Mouse (Mus musculus) spleen, adult 2 months (tissue): ENCODE measurements around the gene Hdac5. TPM values are rescaled to one million over a fixed set of nuclear protein-coding genes. Genes with fewer than 3 reads are reported as not detected.
A peak's percentile ranks its signal among the peaks of the same experiment; 100 is the strongest.

Experiments used
- DNase-seq, 2 experiments: peaks; one replicate each; pipeline versions ENCODE4 v3.0.0 to v3.0.0-alpha.2; 2012 to 2021; ENCODE audit warnings: low spot score in 2 of 2, low read depth in 1 of 2
- H3K27ac ChIP-seq: fragments of 200-500 bp; 2 replicates; pipeline ENCODE4 v1.5.1; 2012; ENCODE audit warnings: low read length, inconsistent platforms; ENCODE audit not compliant: insufficient read depth
- H3K27me3 ChIP-seq: fragments of 200-500 bp; 2 replicates; pipeline ENCODE4 v1.6.1; 2012; ENCODE audit warnings: mild to moderate bottlenecking, moderate library complexity, low read length, inconsistent platforms; ENCODE audit not compliant: control insufficient read depth, insufficient read depth
- H3K36me3 ChIP-seq: fragments of 200-500 bp; 2 replicates; pipeline ENCODE4 v1.6.1; 2012; ENCODE audit warnings: mild to moderate bottlenecking, low read length, inconsistent platforms; ENCODE audit not compliant: control insufficient read depth, insufficient read depth
- H3K4me1 ChIP-seq: fragments of 200-500 bp; 2 replicates; pipeline ENCODE4 v1.6.1; 2011; ENCODE audit warnings: inconsistent platforms; ENCODE audit not compliant: control insufficient read depth, insufficient read depth, insufficient read length
- H3K4me3 ChIP-seq: fragments of 200-500 bp; 2 replicates; pipeline ENCODE4 v1.5.1; 2011; ENCODE audit warnings: mild to moderate bottlenecking, inconsistent platforms; ENCODE audit not compliant: insufficient read depth, insufficient read length; ENCODE audit errors: extremely low read depth
- CTCF ChIP-seq: fragments of 200-500 bp; IDR thresholded peaks from 2 replicates; pipeline ENCODE4 v1.5.1; 2011; ENCODE audit warnings: mild to moderate bottlenecking, inconsistent platforms; ENCODE audit not compliant: insufficient read depth, insufficient read length, insufficient replicate concordance; ENCODE audit errors: extremely low read depth
- POLR2A ChIP-seq: fragments of 200-500 bp; IDR thresholded peaks from 2 replicates; pipeline ENCODE4 v1.6.1; 2011; ENCODE audit warnings: low read depth, low read length, inconsistent platforms
- WGBS: fragments of 180-500 bp; shearing (Covaris S2); methylation state at CpG from one replicate; pipeline ENCODE4 v1.1.7; 2018; 5-methylcytosine and 5-hydroxymethylcytosine counted together
- polyA plus RNA-seq: library from polyadenylated mRNA; depleted of rRNA; stranded (reverse); fragments of >200 nt; gene quantifications from 2 replicates; pipeline ENCODE4 v1.2.3, GENCODE M21; 2012

Hdac5 gene
- polyA plus RNA-seq, 1 experiment = 71.9 TPM

- Histone ChIP-seq H3K4me1 (peaks cover 35% of the 10 kb centered on the region), H3K4me3 (no peak overlapping the region), H3K27ac (peak overlapping the region; percentile 13; the same call in 1 of the 2 replicates)
These were observed 13.1 kb downstream of the Hdac5 start for GRCm38 (mm10) chr11:102216886-102217240.

GRCm38 (mm10) chr11:102216056-102216885 lies 13.7 kb downstream of the Hdac5 start:
- peaks cover 33% of the 10 kb centered on the region for H3K4me1 ChIP-seq
- no peaks in the 10 kb centered on the region for H3K27me3 ChIP-seq
- H3K4me3 ChIP-seq = no peak overlapping the region
- WGBS = 70% methylated on average over 12 of the region's 12 CpGs
- no peaks in the 10 kb centered on the region for H3K36me3 ChIP-seq
- no peak overlapping the region for H3K27ac ChIP-seq
- no peak for TF ChIP-seq CTCF
- TF ChIP-seq POLR2A = no peak
- no peak for DNase-seq

More at GRCm38 (mm10) chr11:102216886-102217240, 13.1 kb downstream of the Hdac5 start:
- Histone ChIP-seq H3K36me3 (no peaks in the 10 kb centered on the region), H3K27me3 (no peaks in the 10 kb centered on the region)
- no peak for TF ChIP-seq POLR2A
- TF ChIP-seq CTCF = no peak
- WGBS = 69% methylated on average over 5 of the region's 5 CpGs
- no peak for DNase-seq

DNA sequence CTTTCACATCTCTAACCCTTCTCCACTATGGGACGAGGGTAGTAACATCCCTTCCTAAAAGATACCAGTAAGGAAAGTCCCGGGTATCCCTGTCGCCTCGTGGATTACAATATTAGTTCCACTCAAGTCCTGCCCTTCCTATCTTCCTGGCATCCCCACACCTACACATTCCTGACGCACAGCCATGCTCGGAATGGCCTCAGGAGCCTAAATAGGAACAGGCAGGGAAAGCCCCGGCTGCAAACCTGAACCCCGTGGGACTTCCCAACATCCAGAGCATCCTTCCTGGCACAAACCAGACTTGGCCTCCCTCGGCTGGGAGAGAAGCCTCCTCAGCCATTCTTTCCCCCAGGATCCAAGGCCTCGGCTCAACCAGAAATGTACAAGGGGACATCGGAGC lies 14.5 kb downstream of the Hdac5 start:
- Histone ChIP-seq H3K27ac (no peak overlapping the region), H3K36me3 (no peaks in the 10 kb centered on the region), H3K4me3 (no peak overlapping the region), H3K27me3 (no peaks in the 10 kb centered on the region), H3K4me1 (peaks cover 33% of the 10 kb centered on the region)
- WGBS = 87% methylated on average over 11 of the region's 11 CpGs
- no peak for TF ChIP-seq POLR2A
- TF ChIP-seq CTCF = no peak
- DNase-seq = no peak

- 57% methylated on average over 10 of the region's 10 CpGs for WGBS
- Histone ChIP-seq H3K4me3 (no peak overlapping the region), H3K36me3 (no peaks in the 10 kb centered on the region), H3K27me3 (no peaks in the 10 kb centered on the region), H3K27ac (no peak overlapping the region), H3K4me1 (peaks cover 33% of the 10 kb centered on the region)
- DNase-seq = no peak
- TF ChIP-seq POLR2A (no peak), CTCF (no peak)
These were observed 15.4 kb downstream of the Hdac5 start for GRCm38 (mm10) chr11:102214430-102215156.

DNA sequence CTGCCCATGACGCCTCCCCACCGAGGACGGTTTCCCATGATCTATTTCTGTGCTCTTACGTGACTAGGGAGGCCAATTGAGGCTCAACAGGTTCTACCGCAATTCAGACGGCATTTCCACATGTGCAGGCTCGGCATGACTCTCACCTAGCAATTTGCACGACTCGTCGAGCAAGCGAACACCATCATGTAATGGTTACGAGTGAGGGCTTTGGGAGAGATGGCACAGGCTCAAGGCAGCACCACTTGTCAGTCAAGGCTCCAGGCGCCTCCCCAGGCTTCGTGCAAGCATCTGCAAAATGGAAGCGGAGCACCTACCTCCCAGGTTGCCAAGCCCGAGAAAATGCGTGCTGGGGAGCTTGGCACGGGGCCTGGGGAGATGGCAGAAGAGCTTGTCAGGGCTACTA lies 18.0 kb downstream of the Hdac5 start:
- Histone ChIP-seq H3K36me3 (peaks cover under 1% of the 10 kb centered on the region; the same call in 1 of the 2 replicates), H3K27ac (no peak overlapping the region), H3K4me3 (no peak overlapping the region), H3K4me1 (peaks cover 27% of the 10 kb centered on the region; the same call in 1 of the 2 replicates), H3K27me3 (no peaks in the 10 kb centered on the region)
- WGBS = 87% methylated on average over 18 of the region's 18 CpGs
- TF ChIP-seq POLR2A (no peak), CTCF (no peak)
- no peak for DNase-seq

DNA sequence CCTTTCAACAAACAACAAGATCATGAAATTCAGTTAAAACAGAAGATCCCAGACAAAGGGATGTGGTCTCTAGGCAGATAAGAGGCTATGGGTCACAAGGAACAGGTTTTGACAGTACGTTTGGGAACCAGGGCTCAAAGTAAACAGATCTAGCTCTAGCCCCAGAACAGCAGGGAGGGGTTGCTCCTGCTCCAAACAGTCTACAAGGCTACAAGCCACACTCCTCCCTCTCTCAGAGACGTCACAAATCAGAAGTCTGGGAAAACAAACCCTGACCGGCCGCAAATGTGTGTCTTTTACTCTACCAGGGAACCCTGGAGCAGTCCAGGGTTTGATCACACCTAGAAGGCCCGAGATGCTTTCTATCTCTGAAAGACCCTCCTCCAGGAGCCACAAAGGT lies 19.0 kb downstream of the Hdac5 start:
- TF ChIP-seq POLR2A (no peak), CTCF (no peak)
- WGBS = 86% methylated on average over 5 of the region's 5 CpGs

More for the DNA sequence above, 19.0 kb downstream of the Hdac5 start:
- Histone ChIP-seq H3K4me1 (peaks cover 27% of the 10 kb centered on the region; the same call in 1 of the 2 replicates), H3K27me3 (no peaks in the 10 kb centered on the region), H3K36me3 (peaks cover 8% of the 10 kb centered on the region), H3K27ac (no peak overlapping the region), H3K4me3 (no peak overlapping the region)
- no peak for DNase-seq
